Mouse (Mus musculus) lung, adult 2 months (tissue): ENCODE data around the gene Afmid. TPM values are rescaled to one million over a fixed set of nuclear protein-coding genes. Genes with fewer than 3 reads are reported as not detected.
"Not testable (repeated sequence)": the region's sequence is repeated elsewhere in the genome, so short reads cannot be mapped to it uniquely, and the experiment has no call there.

Experiments used
- DNase-seq: peaks from one replicate; pipeline ENCODE4 v3.0.0; 2022
- H3K4me1 ChIP-seq: fragments of 200-500 bp; 2 replicates; pipeline ENCODE4 v1.6.1; 2011; ENCODE audit warnings: low read length; ENCODE audit not compliant: control insufficient read depth, insufficient read depth
- H3K4me3 ChIP-seq: fragments of 200-500 bp; replicated peaks from 2 replicates; pipeline ENCODE3; 2011; ENCODE audit warnings: low read depth, mild to moderate bottlenecking, control low read depth, low read length; ENCODE audit errors: extremely low read depth
- CTCF ChIP-seq: fragments of 200-500 bp; IDR thresholded peaks from 2 replicates; pipeline ENCODE4 v1.5.1; 2011; ENCODE audit warnings: mild to moderate bottlenecking, low read length, control low read depth; ENCODE audit not compliant: insufficient read depth
- POLR2A ChIP-seq: fragments of 200-500 bp; IDR thresholded peaks from 2 replicates; pipeline ENCODE4 v1.6.1; 2011; ENCODE audit warnings: low read depth, mild to moderate bottlenecking, control low read depth, low read length, borderline replicate concordance; ENCODE audit errors: extremely low read depth
- WGBS: fragments of 180-500 bp; shearing (Covaris S2); methylation state at CpG from one replicate; pipeline ENCODE4 v1.1.7; 2018; 5-methylcytosine and 5-hydroxymethylcytosine counted together
- polyA plus RNA-seq: library from polyadenylated mRNA; depleted of rRNA; stranded (reverse); fragments of >200 nt; gene quantifications from 2 replicates; pipeline ENCODE4 v1.2.3, GENCODE M21; 2012

Gene Afmid
- polyA plus RNA-seq, 1 experiment: 6.0 TPM

DNA sequence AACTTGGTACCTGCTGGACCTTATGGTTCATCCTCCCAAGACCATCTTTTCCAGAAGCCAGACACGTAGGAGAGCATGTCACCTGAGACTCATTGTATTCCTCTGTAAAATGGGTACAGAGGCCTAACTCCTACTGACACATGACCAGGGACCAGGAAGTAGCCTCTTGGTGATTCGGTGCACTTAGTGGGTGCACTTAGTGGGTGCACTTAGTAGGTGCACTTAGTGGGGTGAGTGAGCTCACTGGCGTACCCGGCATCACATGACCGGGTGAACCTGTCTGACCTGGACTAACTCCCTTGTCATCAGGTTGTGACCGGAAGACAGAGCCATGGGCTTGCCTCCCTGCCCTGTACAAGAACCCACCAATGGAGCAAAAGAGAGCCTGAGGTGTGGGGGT, 18.9 kb upstream of the Afmid start:
- Histone ChIP-seq H3K4me1 (no peaks in the 10 kb centered on the region; the same call in 1 of the 2 replicates), H3K4me3 (no peak overlapping the region)
- TF ChIP-seq CTCF (no peak), POLR2A (no peak)
- DNase-seq: no peak
- 92% methylated on average over 6 of the region's 6 CpGs for WGBS

- WGBS: under 1% methylated on average over 75 of the region's 75 CpGs
- H3K4me3 ChIP-seq: peak within 1 kb of the TSS; percentile 93
- DNase-seq: peak; percentile 82
- TF ChIP-seq CTCF (no peak), POLR2A (peak; percentile 73; the same call in 1 of the 2 replicates)
- peaks cover 9% of the 10 kb centered on the region for H3K4me1 ChIP-seq
Observed at GRCm38 (mm10) chr11:117809407-117810311, 16.1 kb upstream of the Afmid start, which contains the start of the genes Gm20708 and Syngr2. TSS of gene Gm20708 (plus strand) at chr11:117809668. TSS of gene Syngr2 (plus strand) at chr11:117809668.

DNA sequence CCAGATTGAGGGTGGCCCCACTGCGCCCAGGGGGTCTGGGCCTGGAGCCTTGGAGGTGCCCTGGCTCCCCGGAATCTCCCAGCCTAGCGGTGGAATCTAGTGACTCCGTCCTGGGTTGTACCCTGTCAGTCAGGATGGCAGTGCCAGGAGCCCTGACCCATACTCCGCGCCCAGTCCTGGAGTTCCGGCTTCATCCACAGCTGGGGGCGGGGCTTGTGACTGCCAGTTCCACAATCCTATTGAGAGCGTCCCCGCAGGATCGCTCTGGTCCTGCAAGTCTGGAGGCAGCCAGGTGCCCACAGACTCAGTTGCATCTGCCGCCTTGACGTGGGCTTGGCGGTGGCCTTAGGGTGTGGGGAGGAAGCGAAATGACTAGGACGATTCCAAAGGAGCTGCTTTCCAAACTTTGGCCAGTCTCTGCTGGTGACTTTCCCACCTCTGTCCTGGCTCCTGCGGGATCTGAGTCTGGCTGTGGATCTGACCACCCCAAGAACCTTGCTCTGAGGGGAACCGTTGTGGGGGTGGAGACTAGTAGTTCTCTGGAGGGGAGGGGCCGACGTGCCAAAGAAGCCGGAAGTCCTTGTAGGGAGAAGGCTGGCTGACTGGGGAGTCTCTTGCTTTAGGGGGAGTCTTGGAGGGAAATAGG, 15.2 kb upstream of the Afmid start:
- TF ChIP-seq CTCF (peak; percentile 50), POLR2A (peak; percentile 8; the same call in 1 of the 2 replicates)
- Histone ChIP-seq H3K4me1 (peaks cover 12% of the 10 kb centered on the region), H3K4me3 (peak overlapping the region; percentile 93)
- DNase-seq: peak; percentile 85
- WGBS: under 1% methylated on average over 21 of the region's 21 CpGs

DNA sequence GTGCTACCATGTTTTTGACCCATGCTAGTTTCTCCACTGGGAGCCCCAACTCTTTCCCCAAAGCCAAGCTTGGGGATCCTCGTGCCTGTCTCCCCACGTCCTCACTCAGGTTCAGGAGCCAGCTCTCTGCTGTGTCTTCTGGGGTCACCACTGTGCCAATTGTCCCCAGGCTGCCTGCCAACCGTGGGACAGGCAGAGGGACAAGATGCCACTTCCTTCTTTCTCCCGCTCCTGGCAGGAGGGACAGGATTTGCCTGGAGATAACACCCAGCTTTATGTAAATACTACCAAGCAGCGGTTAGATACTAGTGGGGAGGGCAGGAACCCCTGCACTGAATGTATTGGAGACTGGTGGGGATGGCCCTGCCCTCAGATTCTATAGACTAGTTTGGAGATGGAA, 11.9 kb upstream of the Afmid start:
- WGBS: 30% methylated on average over 5 of the region's 5 CpGs
- TF ChIP-seq POLR2A (no peak), CTCF (no peak)
- H3K4me3 ChIP-seq: no peak overlapping the region
- peaks cover 12% of the 10 kb centered on the region for H3K4me1 ChIP-seq
- no peak for DNase-seq

DNA sequence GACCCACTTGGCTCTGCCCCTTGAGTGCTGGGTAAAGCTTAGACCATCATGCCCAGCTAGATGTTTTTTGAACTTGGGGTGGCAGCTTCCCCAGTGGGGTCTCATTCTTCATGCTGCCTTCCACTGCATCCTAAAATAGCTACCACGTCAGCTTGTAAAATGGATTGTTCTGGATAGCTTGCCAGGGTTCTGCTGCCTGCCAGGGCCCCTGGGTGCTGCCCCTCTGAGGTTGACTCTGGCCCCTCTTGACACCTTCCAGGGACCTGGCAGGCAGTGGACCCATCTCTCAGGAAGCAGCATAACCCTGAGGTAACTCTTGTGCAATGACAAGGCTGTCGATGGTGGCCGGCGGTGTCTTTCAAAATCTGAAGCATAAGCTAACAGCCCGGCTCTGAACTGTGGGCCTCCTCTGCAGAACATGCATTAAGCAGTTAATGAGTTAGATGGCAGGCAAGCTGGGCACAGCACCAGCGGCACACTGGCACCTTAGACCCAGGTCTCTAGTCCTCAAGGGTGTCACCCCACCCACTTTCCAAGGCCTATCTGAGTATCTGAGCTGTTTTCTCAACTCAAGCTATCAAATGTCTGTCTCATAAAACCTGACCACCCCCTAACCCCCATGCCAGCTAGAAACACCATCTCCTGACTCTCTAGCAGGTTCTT, 10.9 kb upstream of the Afmid start:
- Histone ChIP-seq H3K4me1 (peaks cover 12% of the 10 kb centered on the region), H3K4me3 (no peak overlapping the region)
- WGBS: 73% methylated on average over 6 of the region's 6 CpGs
- DNase-seq: no peak
- TF ChIP-seq POLR2A (no peak), CTCF (no peak)

- not testable (repeated sequence) for H3K4me3 ChIP-seq, DNase-seq
- peaks cover 12% of the 10 kb centered on the region for H3K4me1 ChIP-seq
- 74% methylated on average over 9 of the region's 9 CpGs for WGBS
Observed at GRCm38 (mm10) chr11:117815850-117816249, 9.9 kb upstream of the Afmid start.

- H3K4me1 ChIP-seq: peaks cover 12% of the 10 kb centered on the region
- 77% methylated on average over 13 of the region's 13 CpGs for WGBS
- DNase-seq: no peak
- no peak for TF ChIP-seq POLR2A
- no peak for TF ChIP-seq CTCF
- no peak overlapping the region for H3K4me3 ChIP-seq
Observed at GRCm38 (mm10) chr11:117816389-117816996, 9.2 kb upstream of the Afmid start.

DNA sequence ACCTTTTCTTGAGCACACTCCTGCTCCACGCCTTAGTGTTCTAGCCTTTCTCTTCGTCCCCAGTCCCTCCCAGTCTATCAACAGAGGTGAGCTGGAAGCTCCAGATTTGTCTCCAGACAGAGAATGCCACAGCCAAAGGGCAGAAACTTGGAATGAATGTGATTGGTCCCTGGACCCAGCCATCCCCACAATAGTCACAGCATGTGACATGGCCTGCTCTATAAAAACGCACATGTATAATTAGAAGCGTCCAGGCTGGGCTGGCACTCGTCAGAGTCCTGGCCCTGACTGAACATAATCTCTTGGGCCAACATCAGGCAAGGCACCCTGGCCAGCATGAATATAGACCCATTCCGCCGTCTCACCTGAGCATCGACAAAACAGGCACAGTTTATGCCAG, 6.6 kb upstream of the Afmid start:
- 74% methylated on average over 8 of the region's 8 CpGs for WGBS

DNA sequence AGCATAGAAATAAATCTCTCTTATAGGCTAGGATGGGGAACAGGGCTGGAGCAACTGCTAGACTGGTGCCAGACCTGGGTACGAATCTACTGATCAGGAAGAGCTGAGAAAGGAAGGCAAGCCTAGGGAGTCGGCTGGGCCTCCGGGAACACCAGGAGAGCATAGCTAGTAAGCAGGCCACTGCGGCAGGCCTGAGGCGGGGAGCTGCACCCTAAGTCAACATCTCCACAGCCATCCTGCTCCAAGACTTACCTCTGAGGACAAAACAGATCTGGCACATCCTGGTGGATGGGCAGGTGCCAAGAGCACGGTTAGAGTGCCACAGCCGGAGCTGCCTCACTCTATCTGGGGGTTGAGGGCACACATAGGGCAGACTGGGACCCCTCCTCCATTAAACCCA, 5.6 kb upstream of the Afmid start:
- Histone ChIP-seq H3K4me3 (no peak overlapping the region), H3K4me1 (peaks cover 18% of the 10 kb centered on the region)
- DNase-seq: no peak
- TF ChIP-seq POLR2A (no peak), CTCF (no peak)
- WGBS: 76% methylated on average over 7 of the region's 7 CpGs

More for the DNA sequence above, 6.6 kb upstream of the Afmid start:
- Histone ChIP-seq H3K4me3 (no peak overlapping the region), H3K4me1 (peaks cover 20% of the 10 kb centered on the region)
- DNase-seq: no peak
- 0 out of 2 replicates have a peak, but pooled peaks have one; percentile 11 for TF ChIP-seq POLR2A
- TF ChIP-seq CTCF: no peak
